Mouse (Mus musculus) layer of hippocampus, adult 11-12 months (tissue): ENCODE results near the gene Map3k11.
"Not testable (repeated sequence)": the region's sequence is repeated elsewhere in the genome, so short reads cannot be mapped to it uniquely, and the experiment has no call there.

Source experiments
- DNase-seq: peaks from one replicate; pipeline ENCODE4 v3.0.0; 2022; ENCODE audit warnings: low spot score

Map3k11 gene

GRCm38 (mm10) chr19:5666386-5666785 lies 22.2 kb upstream of the Map3k11 start:
- DNase-seq, result no peak

GRCm38 (mm10) chr19:5668372-5668771 lies 20.2 kb upstream of the Map3k11 start:
- no peak for DNase-seq

- DNase-seq, result no peak
Measured at GRCm38 (mm10) chr19:5680432-5680831, 8.1 kb upstream of the Map3k11 start.

GRCm38 (mm10) chr19:5684236-5684635 lies 4.3 kb upstream of the Map3k11 start:
- no peak for DNase-seq

- DNase-seq, result no peak
Measured at GRCm38 (mm10) chr19:5684985-5685384, 3.6 kb upstream of the Map3k11 start.

- no peak for DNase-seq
Measured at GRCm38 (mm10) chr19:5685431-5685830, 3.1 kb upstream of the Map3k11 start.

GRCm38 (mm10) chr19:5685861-5686260 lies 2.7 kb upstream of the Map3k11 start:
- no peak for DNase-seq

GRCm38 (mm10) chr19:5686437-5686836 lies 2.1 kb upstream of the Map3k11 start:
- DNase-seq, result no peak

GRCm38 (mm10) chr19:5686954-5687353 lies 1.6 kb upstream of the Map3k11 start:
- DNase-seq, result not testable (repeated sequence)

GRCm38 (mm10) chr19:5687738-5688137 lies 804 bp upstream of the Map3k11 start:
- DNase-seq, result no peak

- DNase-seq, result no peak
Measured at GRCm38 (mm10) chr19:5689088-5689428, 516 bp downstream of the Map3k11 start.

- DNase-seq, result peak; percentile 79
Measured at GRCm38 (mm10) chr19:5689565-5690342, 1.2 kb downstream of the Map3k11 start.

- no peak for DNase-seq
Measured at GRCm38 (mm10) chr19:5690343-5690735, 1.8 kb downstream of the Map3k11 start.

- DNase-seq, result no peak
Measured at GRCm38 (mm10) chr19:5691601-5692000, 3.1 kb downstream of the Map3k11 start.

GRCm38 (mm10) chr19:5692086-5692912 lies 3.8 kb downstream of the Map3k11 start:
- no peak for DNase-seq

GRCm38 (mm10) chr19:5692913-5693396 lies 4.4 kb downstream of the Map3k11 start:
- DNase-seq, result peak; percentile 50

- no peak for DNase-seq
Measured at GRCm38 (mm10) chr19:5693801-5694200, 5.3 kb downstream of the Map3k11 start.

- DNase-seq, result no peak
Measured at GRCm38 (mm10) chr19:5695849-5696462, 7.4 kb downstream of the Map3k11 start.

GRCm38 (mm10) chr19:5704163-5704800 lies 15.7 kb downstream of the Map3k11 start, which contains the start of gene Kcnk7:
TSS of gene Kcnk7 (plus strand) at chr19:5704367.
- DNase-seq, result no peak

GRCm38 (mm10) chr19:5704801-5705571 lies 16.4 kb downstream of the Map3k11 start:
- DNase-seq, result no peak

- no peak for DNase-seq
Measured at GRCm38 (mm10) chr19:5710068-5710467, 21.5 kb downstream of the Map3k11 start.
